Comparison of ENCODE assay signal across 21 mouse cellular contexts in genomic region chr15:78643633-78644032, GRCm38 (mm10). TPM values are rescaled to one million over a fixed set of nuclear protein-coding genes. Genes with fewer than 3 reads are reported as not detected.
DNase-seq lines count a peak whose midpoint lies in the region; ATAC-seq and TF ChIP-seq lines count a peak whose summit lies in the region.
"Had no signal": no experiment of that assay in that cellular context is flagged by ENCODE, and none has a peak within 500 bp of the region (broad histone marks: within the 10 kb centered on the region; RNA-seq: fewer than 3 reads in every experiment).

No protein-coding gene starts in this region.

- TF ChIP-seq CTCF in MEL (IDR thresholded peaks at IDR 0.05 in 2 of 3, conservative IDR thresholded peaks at IDR 0.05 in 1 of 3; ENCODE audit: control insufficient read depth in 1 of 3, insufficient read depth in 1 of 3, low read depth in 2 of 3, low read length in 3 of 3, poor library complexity in 1 of 3, severe bottlenecking in 1 of 3), result no peak

- no peaks in the 10 kb centered on the region for H3K9me3 ChIP-seq in hindbrain, embryonic 10.5 days
- no peaks in the 10 kb centered on the region for H3K9me3 ChIP-seq in hindbrain, embryonic 12.5 days (replicated peaks)
- H3K9me3 ChIP-seq in midbrain, embryonic 12.5 days, result no peaks in the 10 kb centered on the region
- no peaks in the 10 kb centered on the region for H3K9me3 ChIP-seq in midbrain, embryonic 13.5 days
- H3K9me3 ChIP-seq in MEL (replicated peaks; ENCODE audit: insufficient read depth, low read length), result no peaks in the 10 kb centered on the region
- H3K9me3 ChIP-seq in forebrain, embryonic 11.5 days (ENCODE audit: control insufficient read depth, low read length), result no peaks in the 10 kb centered on the region
- H3K9me3 ChIP-seq: embryonic facial prominence, embryonic 15.5 days; forebrain, embryonic 10.5 days; forebrain, embryonic 15.5 days; intestine, embryonic 15.5 days had no signal

- TF ChIP-seq EP300 in MEL (IDR thresholded peaks at IDR 0.05; ENCODE audit: low read depth in 1 of 2, low read length in 2 of 2), result no peak

- TF ChIP-seq RAD21 in MEL (IDR thresholded peaks at IDR 0.05; ENCODE audit: low read depth, low read length), result no peak

- 30% methylated on average over 6 of the region's 6 CpGs for WGBS in hindbrain, embryonic 10.5 days
- 24% methylated on average over 6 of the region's 6 CpGs for WGBS in hindbrain, embryonic 12.5 days
- 23% methylated on average over 6 of the region's 6 CpGs for WGBS in midbrain, embryonic 12.5 days
- 15% methylated on average over 6 of the region's 6 CpGs for WGBS in midbrain, embryonic 13.5 days
- WGBS in forebrain, embryonic 11.5 days, result 21% methylated on average over 6 of the region's 6 CpGs

- H3K9ac ChIP-seq in hindbrain, embryonic 12.5 days, result no peak overlapping the region
- no peak overlapping the region for H3K9ac ChIP-seq in midbrain, embryonic 12.5 days (replicated peaks)
- H3K9ac ChIP-seq in midbrain, embryonic 13.5 days (replicated peaks), result no peak overlapping the region
- H3K9ac ChIP-seq in MEL (ENCODE audit: control insufficient read depth, low read depth, low read length, poor library complexity, severe bottlenecking), result no peak overlapping the region
- no peak overlapping the region for H3K9ac ChIP-seq in forebrain, embryonic 11.5 days (ENCODE audit: low read length)
- H3K9ac ChIP-seq: embryonic facial prominence, embryonic 15.5 days; forebrain, embryonic 15.5 days; intestine, embryonic 15.5 days had no signal

- no peak overlapping the region for H3K4me3 ChIP-seq in hindbrain, embryonic 10.5 days
- no peak overlapping the region for H3K4me3 ChIP-seq in hindbrain, embryonic 12.5 days
- no peak overlapping the region for H3K4me3 ChIP-seq in midbrain, embryonic 12.5 days
- no peak overlapping the region for H3K4me3 ChIP-seq in midbrain, embryonic 13.5 days (replicated peaks)
- H3K4me3 ChIP-seq in MEL (ENCODE audit: control insufficient read depth in 1 of 2, insufficient read depth in 1 of 2, low read depth in 2 of 2, low read length in 2 of 2), result no peak overlapping the region
- H3K4me3 ChIP-seq in forebrain, embryonic 11.5 days (ENCODE audit: low read depth, low read length), result no peak overlapping the region
- H3K4me3 ChIP-seq: embryonic facial prominence, embryonic 15.5 days; erythroblast, embryonic 14.5 days; forebrain, embryonic 10.5 days; forebrain, embryonic 15.5 days; intestine, embryonic 15.5 days had no signal

- no peak overlapping the region for H3K4me2 ChIP-seq in hindbrain, embryonic 12.5 days (replicated peaks)
- no peak overlapping the region for H3K4me2 ChIP-seq in midbrain, embryonic 12.5 days (replicated peaks)
- H3K4me2 ChIP-seq in midbrain, embryonic 13.5 days (replicated peaks), result no peak overlapping the region
- H3K4me2 ChIP-seq in forebrain, embryonic 11.5 days (ENCODE audit: low read depth, low read length, severe bottlenecking), result no peak overlapping the region
- H3K4me2 ChIP-seq: embryonic facial prominence, embryonic 15.5 days; forebrain, embryonic 15.5 days; intestine, embryonic 15.5 days had no signal

- no peaks in the 10 kb centered on the region for H3K36me3 ChIP-seq in hindbrain, embryonic 10.5 days
- no peaks in the 10 kb centered on the region for H3K36me3 ChIP-seq in hindbrain, embryonic 12.5 days
- H3K36me3 ChIP-seq in midbrain, embryonic 12.5 days, result no peaks in the 10 kb centered on the region
- H3K36me3 ChIP-seq in midbrain, embryonic 13.5 days, result no peaks in the 10 kb centered on the region
- no peaks in the 10 kb centered on the region for H3K36me3 ChIP-seq in MEL (ENCODE audit: control insufficient read depth in 1 of 2, insufficient read depth in 2 of 2, low read length in 2 of 2)
- no peaks in the 10 kb centered on the region for H3K36me3 ChIP-seq in forebrain, embryonic 11.5 days (ENCODE audit: control insufficient read depth, insufficient read depth, low read length)
- H3K36me3 ChIP-seq: embryonic facial prominence, embryonic 15.5 days; forebrain, embryonic 10.5 days; forebrain, embryonic 15.5 days; intestine, embryonic 15.5 days had no signal

- no peaks in the 10 kb centered on the region for H3K79me2 ChIP-seq in MEL (ENCODE audit: control insufficient read depth, insufficient read depth, low read length, poor library complexity)

- no peak for DNase-seq in hindbrain, embryonic 10.5 days (ENCODE audit: low spot score)
- DNase-seq in MEL (ENCODE audit: low read depth, low spot score), result no peak
- peak; percentile 66 for DNase-seq in retina, postnatal 1 day
- DNase-seq in forebrain, embryonic 11.5 days (ENCODE audit: low spot score), result no peak
- DNase-seq: adrenal gland, adult 8-10 months; adrenal gland, postnatal 36 days; cerebellum, adult 11 months; cerebellum, adult 8-10 months; cerebellum, postnatal 14 days; gastrocnemius, postnatal 36 days; heart, adult 11 months; heart, postnatal 10 days; heart, postnatal 4 days had no signal

- no peak for TF ChIP-seq POLR2A in MEL (IDR thresholded peaks at IDR 0.05; ENCODE audit: control insufficient read depth in 1 of 2, insufficient read depth in 1 of 2, low read depth in 1 of 2, low read length in 2 of 2, poor library complexity in 1 of 2)

- peaks cover 51% of the 10 kb centered on the region for H3K4me1 ChIP-seq in hindbrain, embryonic 10.5 days (replicated peaks)
- H3K4me1 ChIP-seq in hindbrain, embryonic 12.5 days, result peaks cover 37% of the 10 kb centered on the region
- peaks cover 21% of the 10 kb centered on the region for H3K4me1 ChIP-seq in midbrain, embryonic 12.5 days
- peaks cover 37% of the 10 kb centered on the region for H3K4me1 ChIP-seq in midbrain, embryonic 13.5 days (replicated peaks)
- H3K4me1 ChIP-seq in MEL (ENCODE audit: control insufficient read depth in 1 of 2, insufficient read depth in 2 of 2, low read length in 2 of 2), result no peaks in the 10 kb centered on the region
- H3K4me1 ChIP-seq in forebrain, embryonic 11.5 days (replicated peaks; ENCODE audit: control insufficient read depth, insufficient read depth, low read length), result 0 out of 2 replicates have a peak, but pooled peaks cover 2% of the 10 kb centered on the region
- H3K4me1 ChIP-seq: intestine, embryonic 15.5 days had no signal

- ATAC-seq in hindbrain, embryonic 12.5 days (ENCODE audit: low FRiP score), result no peak
- 0 out of 2 replicates have a peak, but pooled peaks have one; percentile 6 for ATAC-seq in midbrain, embryonic 12.5 days (ENCODE audit: low FRiP score, low read depth)
- ATAC-seq in midbrain, embryonic 13.5 days, result no peak; the same call in 1 of the 2 replicates
- no peak for ATAC-seq in forebrain, embryonic 11.5 days (replicated peaks; ENCODE audit: low FRiP score)
- ATAC-seq: forebrain, embryonic 15.5 days; intestine, embryonic 15.5 days had no signal

- peak overlapping the region; percentile 35; the same call in 1 of the 2 replicates for H3K27ac ChIP-seq in hindbrain, embryonic 10.5 days
- H3K27ac ChIP-seq in hindbrain, embryonic 12.5 days, result no peak overlapping the region
- no peak overlapping the region for H3K27ac ChIP-seq in midbrain, embryonic 12.5 days (replicated peaks)
- no peak overlapping the region for H3K27ac ChIP-seq in midbrain, embryonic 13.5 days
- no peak overlapping the region for H3K27ac ChIP-seq in MEL (ENCODE audit: control insufficient read depth, low read depth, low read length)
- H3K27ac ChIP-seq in forebrain, embryonic 11.5 days (ENCODE audit: low read depth, low read length), result no peak overlapping the region
- H3K27ac ChIP-seq: embryonic facial prominence, embryonic 15.5 days; forebrain, embryonic 10.5 days; forebrain, embryonic 15.5 days; intestine, embryonic 15.5 days had no signal

- peaks cover 8% of the 10 kb centered on the region for H3K27me3 ChIP-seq in hindbrain, embryonic 10.5 days (ENCODE audit: insufficient read depth, poor library complexity, severe bottlenecking)
- peaks cover 4% of the 10 kb centered on the region; the same call in 1 of the 2 replicates for H3K27me3 ChIP-seq in hindbrain, embryonic 12.5 days
- peaks cover 6% of the 10 kb centered on the region; the same call in 1 of the 2 replicates for H3K27me3 ChIP-seq in midbrain, embryonic 12.5 days
- no peaks in the 10 kb centered on the region for H3K27me3 ChIP-seq in midbrain, embryonic 13.5 days
- peaks cover 0 to 5% of the 10 kb centered on the region in 2 experiments; a peak in 1 of 4 replicates for H3K27me3 ChIP-seq in MEL (ENCODE audit: control insufficient read depth in 1 of 2, insufficient read depth in 2 of 2, low read length in 2 of 2)
- H3K27me3 ChIP-seq in forebrain, embryonic 11.5 days (ENCODE audit: control insufficient read depth, insufficient read depth, low read length), result no peaks in the 10 kb centered on the region
- H3K27me3 ChIP-seq: embryonic facial prominence, embryonic 15.5 days; forebrain, embryonic 15.5 days; intestine, embryonic 15.5 days had no signal

TF ChIP-seq in MEL, 35 proteins besides CTCF, POLR2A, EP300 and RAD21:
- no peak for TF ChIP-seq ZC3H11A (IDR thresholded peaks at IDR 0.05; ENCODE audit: low read depth, low read length)
- TF ChIP-seq ZNF384 (IDR thresholded peaks at IDR 0.05; ENCODE audit: low read depth, low read length), result peak; percentile 61

RNA-seq across cellular contexts. Expression of gene Cyth4, which starts 46.8 kb away (rescaled TPM):
- 4.9 and 8.1 TPM in 2 replicates for polyA plus RNA-seq in hindbrain, embryonic 10.5 days (2016; fragmentation: Nextera tagmentation; extraction: Ambion mirVana)
- 6.3 and 7.8 TPM in 2 replicates for polyA plus RNA-seq in hindbrain, embryonic 12.5 days (2016; fragmentation: Nextera tagmentation; extraction: Ambion mirVana)
- 5.4 and 6.9 TPM in 2 replicates for polyA plus RNA-seq in midbrain, embryonic 12.5 days (2016; fragmentation: Nextera tagmentation; extraction: Ambion mirVana)
- 3.7 and 5.8 TPM in 2 replicates for polyA plus RNA-seq in midbrain, embryonic 13.5 days (2015; fragmentation: Nextera tagmentation; extraction: Ambion mirVana)
- total RNA-seq in MEL (2012; rRNA removed), result 8.7 and 9.2 TPM in 2 replicates
- polyA plus RNA-seq in MEL (2012; ENCODE audit: insufficient read depth in 1 of 2, insufficient read length in 2 of 2, low read depth in 1 of 2, low replicate concordance in 2 of 2, missing spikeins in 1 of 2), result 10 to 100 TPM in 1 of 2 experiments, not detected in 1; 23.5 TPM
- polyA plus RNA-seq in forebrain, embryonic 11.5 days (2014; fragmentation: Nextera tagmentation; extraction: Ambion mirVana), result 1.9 and 2.0 TPM in 2 replicates
